Mouse (Mus musculus) bone marrow macrophage, adult 2 months (primary cell): ENCODE results near the gene Cops4. TPM values are rescaled to one million over a fixed set of nuclear protein-coding genes. Genes with fewer than 3 reads are reported as not detected.
A peak's percentile ranks its signal among the peaks of the same experiment; 100 is the strongest.

ENCODE experiments used
- H3K27ac ChIP-seq: 2 replicates; pipeline ENCODE4 v1.5.1; 2012; ENCODE audit warnings: low read depth, low read length; ENCODE audit not compliant: insufficient read depth
- H3K4me1 ChIP-seq: 2 replicates; pipeline ENCODE4 v1.6.1; 2012; ENCODE audit warnings: low read length; ENCODE audit not compliant: control insufficient read depth, insufficient read depth
- H3K4me3 ChIP-seq: 2 replicates; pipeline ENCODE4 v1.5.1; 2012; ENCODE audit warnings: mild to moderate bottlenecking, low read length, moderate library complexity; ENCODE audit not compliant: insufficient read depth
- CTCF ChIP-seq: IDR thresholded peaks from 2 replicates; pipeline ENCODE4 v1.5.1; 2012; ENCODE audit warnings: low read depth, mild to moderate bottlenecking, low read length, moderate library complexity
- POLR2A ChIP-seq: IDR thresholded peaks from 2 replicates; pipeline ENCODE4 v1.6.1; 2012; ENCODE audit warnings: mild to moderate bottlenecking, low read depth, low read length, borderline replicate concordance
- polyA plus RNA-seq: library from polyadenylated mRNA; stranded (reverse); fragments of >200 nt; gene quantifications from 2 replicates; pipeline ENCODE4 v1.2.4, GENCODE M21; 2012; ENCODE audit not compliant: missing spikeins, insufficient read depth, insufficient read length

The Cops4 gene
- polyA plus RNA-seq, 1 experiment, result 50.7 TPM

GRCm38 (mm10) chr5:100557537-100557936 is 39.4 kb downstream of the Cops4 start:
- H3K4me1 ChIP-seq, result peaks cover 12% of the 10 kb centered on the region
- TF ChIP-seq CTCF, result no peak
- no peak for TF ChIP-seq POLR2A
- H3K4me3 ChIP-seq, result peak overlapping the region; percentile 47
- H3K27ac ChIP-seq, result no peak overlapping the region; the same call in 1 of the 2 replicates

GRCm38 (mm10) chr5:100558783-100559182 is 40.7 kb downstream of the Cops4 start:
- H3K4me3 ChIP-seq, result no peak overlapping the region
- H3K4me1 ChIP-seq, result peaks cover 12% of the 10 kb centered on the region
- H3K27ac ChIP-seq, result no peak overlapping the region
- TF ChIP-seq CTCF, result no peak
- TF ChIP-seq POLR2A, result no peak

GRCm38 (mm10) chr5:100559357-100559756 is 41.2 kb downstream of the Cops4 start:
- TF ChIP-seq CTCF, result no peak
- TF ChIP-seq POLR2A, result no peak
- H3K27ac ChIP-seq, result no peak overlapping the region
- no peak overlapping the region for H3K4me3 ChIP-seq

GRCm38 (mm10) chr5:100562702-100563101 is 44.6 kb downstream of the Cops4 start:
- TF ChIP-seq POLR2A (no peak), CTCF (no peak)
- Histone ChIP-seq H3K27ac (no peak overlapping the region), H3K4me3 (no peak overlapping the region), H3K4me1 (peaks cover 8% of the 10 kb centered on the region)

More at GRCm38 (mm10) chr5:100559357-100559756, 41.2 kb downstream of the Cops4 start:
- peaks cover 12% of the 10 kb centered on the region for H3K4me1 ChIP-seq

GRCm38 (mm10) chr5:100566798-100567197 is 48.7 kb downstream of the Cops4 start:
- TF ChIP-seq CTCF, result no peak
- H3K27ac ChIP-seq, result no peak overlapping the region
- peaks cover 16% of the 10 kb centered on the region for H3K4me1 ChIP-seq
- H3K4me3 ChIP-seq, result no peak overlapping the region

GRCm38 (mm10) chr5:100567258-100568032 is 49.3 kb downstream of the Cops4 start:
- Histone ChIP-seq H3K4me1 (peaks cover 16% of the 10 kb centered on the region), H3K27ac (no peak overlapping the region), H3K4me3 (no peak overlapping the region)
- TF ChIP-seq POLR2A (no peak), CTCF (no peak)

- peaks cover 16% of the 10 kb centered on the region for H3K4me1 ChIP-seq
Observed at GRCm38 (mm10) chr5:100568177-100568576, 50.1 kb downstream of the Cops4 start.

GRCm38 (mm10) chr5:100568802-100569201 is 50.7 kb downstream of the Cops4 start:
- Histone ChIP-seq H3K4me1 (peaks cover 16% of the 10 kb centered on the region), H3K27ac (no peak overlapping the region), H3K4me3 (no peak overlapping the region)
- TF ChIP-seq POLR2A (no peak), CTCF (no peak)

More at GRCm38 (mm10) chr5:100568177-100568576, 50.1 kb downstream of the Cops4 start:
- no peak overlapping the region for H3K4me3 ChIP-seq
- TF ChIP-seq POLR2A (no peak), CTCF (no peak)
- H3K27ac ChIP-seq, result no peak overlapping the region

GRCm38 (mm10) chr5:100569250-100569934 is 51.3 kb downstream of the Cops4 start:
- Histone ChIP-seq H3K4me1 (peaks cover 16% of the 10 kb centered on the region), H3K27ac (no peak overlapping the region), H3K4me3 (no peak overlapping the region)
- no peak for TF ChIP-seq POLR2A
- no peak for TF ChIP-seq CTCF
